Mouse (Mus musculus) neural tube, embryonic 11.5 days (tissue): ENCODE data around the gene Haus2. TPM values are rescaled to one million over a fixed set of nuclear protein-coding genes. Genes with fewer than 3 reads are reported as not detected.
"Not testable (repeated sequence)": the region's sequence is repeated elsewhere in the genome, so short reads cannot be mapped to it uniquely, and the experiment has no call there.

Source experiments
- ATAC-seq: fragments of 200-750 bp; cut with Nextera tagmentation; 2 replicates; pipeline ENCODE4 v1.8.0; 2017; ENCODE audit warnings: moderate number of reproducible peaks, mild to moderate bottlenecking, moderate TSS enrichment, moderate library complexity; ENCODE audit not compliant: insufficient read depth, low FRiP score, low TSS enrichment
- DNase-seq: peaks from one replicate; pipeline ENCODE4 v3.0.0-alpha.2; 2015; ENCODE audit warnings: low spot score
- H3K27ac ChIP-seq: fragments of 300-500 bp; sonication (generic); 2 replicates; pipeline ENCODE4 v1.5.1; 2014; ENCODE audit warnings: low read depth, mild to moderate bottlenecking, low read length
- H3K27me3 ChIP-seq: fragments of 300-500 bp; sonication (generic); 2 replicates; pipeline ENCODE4 v1.6.1; 2014; ENCODE audit warnings: mild to moderate bottlenecking, low read length, mixed read lengths; ENCODE audit not compliant: control insufficient read depth, insufficient read depth
- H3K36me3 ChIP-seq: fragments of 300-500 bp; sonication (generic); 2 replicates; pipeline ENCODE4 v1.6.1; 2014; ENCODE audit warnings: mild to moderate bottlenecking, low read length, moderate library complexity, mixed read lengths; ENCODE audit not compliant: control insufficient read depth, insufficient read depth
- H3K4me1 ChIP-seq: fragments of 300-500 bp; sonication (generic); 2 replicates; pipeline ENCODE4 v1.6.1; 2014; ENCODE audit warnings: low read length, mixed read lengths; ENCODE audit not compliant: control insufficient read depth, insufficient read depth
- H3K4me2 ChIP-seq: fragments of 300-500 bp; sonication (generic); 2 replicates; pipeline ENCODE4 v1.6.1; 2014; ENCODE audit warnings: low read depth, mild to moderate bottlenecking, moderate library complexity
- H3K4me3 ChIP-seq: fragments of 300-500 bp; sonication (generic); 2 replicates; pipeline ENCODE4 v1.5.1; 2014; ENCODE audit warnings: low read depth, low read length
- H3K9ac ChIP-seq: fragments of 300-500 bp; sonication (generic); 2 replicates; pipeline ENCODE4 v1.6.1; 2014; ENCODE audit warnings: mild to moderate bottlenecking, low read length
- H3K9me3 ChIP-seq: fragments of 300-500 bp; sonication (generic); 2 replicates; pipeline ENCODE4 v1.6.1; 2016; ENCODE audit warnings: low read length; ENCODE audit not compliant: control insufficient read depth
- WGBS: fragments of 180-500 bp; shearing (Covaris S2); extraction: QIAGEN DNeasy Blood & Tissue Kit; methylation state at CpG from one replicate; pipeline ENCODE4 v1.1.7; 2014; 5-methylcytosine and 5-hydroxymethylcytosine counted together
- polyA plus RNA-seq: library from polyadenylated mRNA; unstranded; fragments of >200 nt; fragmentation: Nextera tagmentation; extraction: Ambion mirVana; gene quantifications from 2 replicates; pipeline ENCODE4 v1.2.1, GENCODE M21; 2014

The Haus2 gene
- polyA plus RNA-seq, 1 experiment from 2014 or later = 35.7 TPM

- DNase-seq (no peak), ATAC-seq (peak; percentile 69)
- H3K27ac ChIP-seq = peak overlapping the region; percentile 56; the same call in 1 of the 2 replicates
- no peaks in the 10 kb centered on the region for H3K9me3 ChIP-seq
- H3K4me1 ChIP-seq = no peaks in the 10 kb centered on the region
- H3K4me2 ChIP-seq = peak overlapping the region; percentile 65
- WGBS = under 1% methylated on average over 17 of the region's 22 CpGs
- peak overlapping the region; percentile 72 for H3K4me3 ChIP-seq
- no peaks in the 10 kb centered on the region for H3K36me3 ChIP-seq
- H3K27me3 ChIP-seq = no peaks in the 10 kb centered on the region
- peak overlapping the region; percentile 72 for H3K9ac ChIP-seq
These were observed 41.3 kb upstream of the Haus2 start for GRCm38 (mm10) chr2:120567798-120568320.

DNA sequence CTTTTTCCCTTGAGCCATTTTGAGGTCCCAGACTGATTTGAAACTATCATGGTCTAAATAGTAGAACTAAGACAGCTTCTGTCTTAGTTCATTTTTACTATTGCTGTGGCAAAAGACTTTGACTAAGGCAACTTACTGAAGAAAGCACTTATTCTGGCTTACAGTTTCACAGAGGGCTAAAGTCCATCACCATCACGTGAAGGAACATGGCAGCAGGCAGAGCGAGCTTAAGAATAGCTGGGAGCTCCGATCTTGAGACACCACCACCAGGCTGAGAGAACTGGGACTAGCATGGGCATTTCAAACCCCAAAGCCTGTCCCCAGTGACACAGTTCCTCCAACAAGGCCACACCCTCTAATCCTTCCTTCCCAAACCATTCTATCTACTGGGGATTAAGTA lies 38.1 kb upstream of the Haus2 start:
- no peaks in the 10 kb centered on the region for H3K9me3 ChIP-seq
- H3K27me3 ChIP-seq = no peaks in the 10 kb centered on the region
- no peak overlapping the region for H3K9ac ChIP-seq
- H3K4me2 ChIP-seq = no peak overlapping the region
- no peak overlapping the region for H3K27ac ChIP-seq
- 94% methylated on average over 3 of the region's 3 CpGs for WGBS
- DNase-seq (no peak), ATAC-seq (no peak)
- H3K36me3 ChIP-seq = no peaks in the 10 kb centered on the region
- H3K4me3 ChIP-seq = no peak overlapping the region
- no peaks in the 10 kb centered on the region for H3K4me1 ChIP-seq

DNA sequence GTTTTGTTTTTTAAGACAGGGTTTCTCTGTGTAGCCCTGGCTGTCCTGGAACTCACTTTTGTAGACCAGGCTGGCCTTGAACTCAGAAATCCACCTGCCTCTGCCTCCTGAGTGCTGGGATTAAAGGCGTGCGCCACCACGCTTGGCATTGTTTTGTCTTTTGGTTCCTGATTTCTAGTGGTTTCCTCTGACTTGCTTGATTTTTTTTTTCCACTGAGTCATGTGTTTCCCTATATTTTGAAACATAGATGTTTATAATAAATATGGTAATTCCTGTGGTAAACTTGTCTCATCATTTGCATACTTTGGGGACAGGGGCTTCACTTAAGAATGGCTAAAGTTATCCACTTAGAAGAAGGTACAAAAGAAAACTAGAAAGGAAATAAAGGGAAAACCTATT lies 37.0 kb upstream of the Haus2 start:
- not testable (repeated sequence) for H3K9ac ChIP-seq, H3K4me3 ChIP-seq, H3K36me3 ChIP-seq, H3K27me3 ChIP-seq, ATAC-seq, H3K9me3 ChIP-seq, H3K27ac ChIP-seq, DNase-seq, H3K4me1 ChIP-seq, H3K4me2 ChIP-seq
- WGBS = 99% methylated on average over 3 of the region's 3 CpGs

GRCm38 (mm10) chr2:120575121-120575520 lies 34.1 kb upstream of the Haus2 start:
- Histone ChIP-seq H3K27ac (no peak overlapping the region), H3K9ac (no peak overlapping the region), H3K36me3 (no peaks in the 10 kb centered on the region), H3K4me3 (no peak overlapping the region), H3K4me1 (no peaks in the 10 kb centered on the region), H3K4me2 (no peak overlapping the region), H3K9me3 (no peaks in the 10 kb centered on the region), H3K27me3 (no peaks in the 10 kb centered on the region)
- ATAC-seq (no peak), DNase-seq (no peak)
- 78% methylated on average over 3 of the region's 3 CpGs for WGBS

GRCm38 (mm10) chr2:120575978-120576377 lies 33.2 kb upstream of the Haus2 start:
- ATAC-seq (no peak), DNase-seq (no peak)
- no peak overlapping the region for H3K9ac ChIP-seq
- no peaks in the 10 kb centered on the region for H3K36me3 ChIP-seq
- no peak overlapping the region for H3K27ac ChIP-seq
- 84% methylated on average over 2 of the region's 2 CpGs for whole genome bisulfite sequencing
- no peaks in the 10 kb centered on the region for H3K27me3 ChIP-seq
- no peak overlapping the region for H3K4me2 ChIP-seq
- no peaks in the 10 kb centered on the region for H3K4me1 ChIP-seq
- no peak overlapping the region for H3K4me3 ChIP-seq
- no peaks in the 10 kb centered on the region for H3K9me3 ChIP-seq

- ATAC-seq = no peak
- Histone ChIP-seq H3K4me3 (no peak overlapping the region), H3K27me3 (no peaks in the 10 kb centered on the region), H3K27ac (no peak overlapping the region), H3K4me1 (no peaks in the 10 kb centered on the region), H3K9ac (no peak overlapping the region), H3K9me3 (no peaks in the 10 kb centered on the region), H3K36me3 (no peaks in the 10 kb centered on the region), H3K4me2 (no peak overlapping the region)
- no peak for DNase-seq
- 86% methylated on average over 4 of the region's 4 CpGs for WGBS
These were observed 31.4 kb upstream of the Haus2 start for GRCm38 (mm10) chr2:120577799-120578198.

GRCm38 (mm10) chr2:120578286-120578685 lies 30.9 kb upstream of the Haus2 start:
- 88% methylated on average over 5 of the region's 5 CpGs for WGBS
- no peak overlapping the region for H3K9ac ChIP-seq

DNA sequence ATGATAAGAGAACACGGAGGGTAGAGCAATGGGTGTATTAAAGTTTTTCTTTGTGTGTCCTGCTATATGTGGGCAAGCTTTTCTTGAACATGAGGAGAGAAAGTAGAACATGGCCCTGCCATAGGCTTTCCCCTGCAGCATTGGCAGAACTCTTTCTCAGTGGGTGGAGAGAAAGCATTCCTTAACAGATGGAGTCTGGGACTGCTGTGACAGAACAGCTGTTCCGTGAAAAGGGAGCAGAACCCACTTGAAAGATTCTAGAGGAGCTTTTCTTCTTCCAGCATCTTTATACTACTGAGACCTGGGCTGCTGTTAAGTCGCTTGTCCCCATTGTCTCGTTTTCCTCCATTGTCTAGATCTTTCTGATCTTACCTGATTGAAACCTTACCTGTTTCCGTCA lies 19.4 kb upstream of the Haus2 start:
- DNase-seq (no peak), ATAC-seq (no peak)
- WGBS = 88% methylated on average over 5 of the region's 5 CpGs
- H3K36me3 ChIP-seq = peaks cover 4% of the 10 kb centered on the region
- no peak overlapping the region for H3K27ac ChIP-seq
- H3K4me2 ChIP-seq = no peak overlapping the region
- H3K4me3 ChIP-seq = no peak overlapping the region
- no peaks in the 10 kb centered on the region for H3K4me1 ChIP-seq
- no peaks in the 10 kb centered on the region for H3K27me3 ChIP-seq
- no peaks in the 10 kb centered on the region for H3K9me3 ChIP-seq
- H3K9ac ChIP-seq = no peak overlapping the region

More at GRCm38 (mm10) chr2:120578286-120578685, 30.9 kb upstream of the Haus2 start:
- H3K4me1 ChIP-seq = no peaks in the 10 kb centered on the region
- no peaks in the 10 kb centered on the region for H3K36me3 ChIP-seq
- DNase-seq = no peak
- H3K4me3 ChIP-seq = no peak overlapping the region
- no peaks in the 10 kb centered on the region for H3K9me3 ChIP-seq
- H3K27ac ChIP-seq = no peak overlapping the region
- H3K4me2 ChIP-seq = no peak overlapping the region
- no peaks in the 10 kb centered on the region for H3K27me3 ChIP-seq
- no peak for ATAC-seq

DNA sequence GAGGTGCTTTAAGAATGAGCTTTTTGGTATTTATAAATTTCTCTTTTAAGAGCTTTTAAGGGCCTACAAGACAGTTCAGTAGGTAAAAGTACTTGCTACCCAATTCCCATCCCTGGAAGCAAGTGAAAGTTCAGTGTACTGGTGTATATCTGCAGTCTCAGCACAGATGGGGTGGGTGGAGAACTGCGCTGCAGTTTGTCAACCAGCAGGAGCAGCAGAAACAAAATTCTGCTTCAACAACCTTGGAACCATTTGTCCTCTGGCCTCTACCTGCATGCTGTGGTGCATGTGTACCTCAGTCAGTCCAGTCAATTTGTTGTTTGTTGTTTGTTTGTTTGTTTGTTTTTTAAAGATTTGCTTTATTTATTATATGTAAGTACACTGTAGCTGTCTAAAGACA lies 17.0 kb upstream of the Haus2 start:
- no peaks in the 10 kb centered on the region for H3K4me1 ChIP-seq
- H3K27ac ChIP-seq = no peak overlapping the region
- ATAC-seq (no peak), DNase-seq (no peak)
- H3K9me3 ChIP-seq = no peaks in the 10 kb centered on the region
- WGBS = 95% methylated on average over 1 of the region's 1 CpGs
- no peak overlapping the region for H3K4me2 ChIP-seq
- H3K9ac ChIP-seq = no peak overlapping the region
- H3K36me3 ChIP-seq = peaks cover 6% of the 10 kb centered on the region
- no peak overlapping the region for H3K4me3 ChIP-seq
- no peaks in the 10 kb centered on the region for H3K27me3 ChIP-seq
